Mouse (Mus musculus): ENCODE measurements at regions not wholly inside any gene's neighbourhood (a gene's known extent, or its start where the extent isn't known, plus 50 kb on each side); places are given as distances from the start of the nearest gene placed in this dataset.

DNA sequence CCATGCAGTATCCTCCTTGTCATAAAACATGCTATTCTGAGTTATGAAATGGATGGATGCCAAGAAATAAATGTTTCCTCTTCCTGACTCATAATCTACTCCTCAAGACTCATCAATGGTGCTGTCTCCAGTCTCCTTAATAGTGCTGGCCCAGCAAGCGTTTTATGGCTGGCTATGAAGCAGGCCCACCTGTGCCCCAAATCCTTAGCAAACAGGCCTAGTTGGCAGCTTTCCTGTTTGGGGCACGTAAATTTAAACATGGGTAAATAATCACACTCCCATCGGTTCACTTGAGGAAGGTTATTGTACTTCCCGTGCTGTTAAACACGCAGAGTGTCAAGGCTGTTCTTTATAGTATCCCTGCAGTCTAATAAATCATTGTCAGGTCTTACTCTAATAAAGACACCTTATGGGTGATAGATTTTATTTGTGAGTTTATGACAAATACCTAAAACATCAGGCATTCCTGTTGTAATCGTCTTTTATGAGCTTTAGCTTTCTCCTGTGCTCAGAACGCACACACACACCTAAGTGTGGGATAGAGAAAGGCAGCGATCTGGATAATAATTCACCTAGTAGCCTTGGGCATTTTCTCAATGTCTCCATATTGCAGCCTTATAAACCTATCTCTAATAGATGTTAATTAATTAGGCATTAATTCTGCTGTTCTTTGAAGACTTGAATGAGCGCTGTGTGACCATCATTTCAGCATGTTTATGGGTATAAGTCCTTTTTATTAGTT, 435.6 kb upstream of the Klf6 start:
- no peaks in the 10 kb centered on the region for H3K4me1 ChIP-seq (ENCODE audit: control insufficient read depth, insufficient read depth, low read length)
- H3K9ac ChIP-seq (replicated peaks; ENCODE audit: low read length), result no peak overlapping the region
- WGBS, result 87% methylated on average over 9 of the region's 9 CpGs
- no peaks in the 10 kb centered on the region for H3K9me3 ChIP-seq (replicated peaks; ENCODE audit: control insufficient read depth, low read length)
- H3K27me3 ChIP-seq (ENCODE audit: control insufficient read depth, insufficient read depth, low read length), result no peaks in the 10 kb centered on the region
- H3K27ac ChIP-seq (replicated peaks; ENCODE audit: low read depth, low read length), result no peak overlapping the region
- no peaks in the 10 kb centered on the region for H3K36me3 ChIP-seq (replicated peaks; ENCODE audit: control insufficient read depth, insufficient read depth, low read depth, low read length)
- DNase-seq (ENCODE audit: low spot score), result no peak
- no peak overlapping the region for H3K4me2 ChIP-seq (ENCODE audit: low read depth, low read length)
- no peak overlapping the region for H3K4me3 ChIP-seq (ENCODE audit: low read depth, low read length)
- ATAC-seq (replicated peaks; ENCODE audit: insufficient number of reproducible peaks, low FRiP score, low TSS enrichment, low read depth), result no peak

DNA sequence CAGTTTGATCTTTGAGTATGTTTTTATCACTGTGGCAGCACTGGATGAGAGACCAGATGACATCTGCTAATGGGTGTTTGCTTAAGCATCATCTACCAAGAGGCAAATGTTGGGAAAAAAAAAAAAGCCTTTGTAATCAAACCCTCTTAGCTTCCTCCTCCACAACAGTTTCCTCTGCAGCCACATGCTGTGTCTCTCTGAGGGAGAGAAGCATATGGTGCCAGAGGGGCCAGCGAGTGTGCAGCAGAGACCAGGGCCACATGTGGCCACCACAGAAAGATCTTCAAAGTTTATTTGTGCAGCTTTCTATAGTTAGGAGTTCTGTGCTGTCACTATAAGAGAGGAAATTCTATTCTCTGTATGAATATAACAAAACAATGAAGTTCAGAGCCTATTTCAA, 427.6 kb upstream of the Klf6 start:
- H3K9ac ChIP-seq (replicated peaks; ENCODE audit: low read length), result no peak overlapping the region
- no peaks in the 10 kb centered on the region for H3K36me3 ChIP-seq (replicated peaks; ENCODE audit: control insufficient read depth, insufficient read depth, low read depth, low read length)
- no peak overlapping the region for H3K4me3 ChIP-seq (ENCODE audit: low read depth, low read length)
- H3K9me3 ChIP-seq (replicated peaks; ENCODE audit: control insufficient read depth, low read length), result no peaks in the 10 kb centered on the region
- H3K4me1 ChIP-seq (ENCODE audit: control insufficient read depth, insufficient read depth, low read length), result no peaks in the 10 kb centered on the region
- DNase-seq (ENCODE audit: low spot score), result peak; percentile 18
- WGBS, result 15% methylated on average over 1 of the region's 1 CpGs
- no peak overlapping the region for H3K4me2 ChIP-seq (ENCODE audit: low read depth, low read length)
- no peak for ATAC-seq (replicated peaks; ENCODE audit: insufficient number of reproducible peaks, low FRiP score, low TSS enrichment, low read depth)
- no peak overlapping the region for H3K27ac ChIP-seq (replicated peaks; ENCODE audit: low read depth, low read length)
- no peaks in the 10 kb centered on the region for H3K27me3 ChIP-seq (ENCODE audit: control insufficient read depth, insufficient read depth, low read length)

DNA sequence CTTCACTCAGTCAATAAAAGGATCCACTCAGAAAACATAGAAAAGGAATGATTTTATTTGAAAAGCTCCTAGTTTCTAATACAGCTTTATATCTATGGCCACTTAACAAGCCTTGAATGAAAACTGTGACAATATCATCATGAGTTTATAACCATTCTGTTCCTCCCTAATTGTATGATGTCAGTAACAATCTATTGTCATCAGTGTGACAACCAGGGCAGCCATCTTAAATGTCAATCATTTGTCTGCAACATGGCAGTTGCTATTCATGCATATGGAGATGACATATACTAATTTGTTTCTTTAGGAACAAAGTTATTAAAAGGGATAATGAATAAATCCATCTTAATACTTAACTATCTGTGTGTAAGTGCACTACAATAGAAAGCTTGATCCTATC, 426.2 kb upstream of the Klf6 start:
- no peak for DNase-seq (ENCODE audit: low spot score)
- Histone ChIP-seq H3K36me3 (replicated peaks; ENCODE audit: control insufficient read depth, insufficient read depth, low read depth, low read length) (no peaks in the 10 kb centered on the region), H3K4me3 (ENCODE audit: low read depth, low read length) (no peak overlapping the region), H3K27ac (replicated peaks; ENCODE audit: low read depth, low read length) (no peak overlapping the region), H3K4me1 (ENCODE audit: control insufficient read depth, insufficient read depth, low read length) (no peaks in the 10 kb centered on the region), H3K9ac (replicated peaks; ENCODE audit: low read length) (no peak overlapping the region), H3K4me2 (ENCODE audit: low read depth, low read length) (no peak overlapping the region), H3K9me3 (replicated peaks; ENCODE audit: control insufficient read depth, low read length) (no peaks in the 10 kb centered on the region), H3K27me3 (ENCODE audit: control insufficient read depth, insufficient read depth, low read length) (no peaks in the 10 kb centered on the region)
- no peak for ATAC-seq (replicated peaks; ENCODE audit: insufficient number of reproducible peaks, low FRiP score, low TSS enrichment, low read depth)

DNA sequence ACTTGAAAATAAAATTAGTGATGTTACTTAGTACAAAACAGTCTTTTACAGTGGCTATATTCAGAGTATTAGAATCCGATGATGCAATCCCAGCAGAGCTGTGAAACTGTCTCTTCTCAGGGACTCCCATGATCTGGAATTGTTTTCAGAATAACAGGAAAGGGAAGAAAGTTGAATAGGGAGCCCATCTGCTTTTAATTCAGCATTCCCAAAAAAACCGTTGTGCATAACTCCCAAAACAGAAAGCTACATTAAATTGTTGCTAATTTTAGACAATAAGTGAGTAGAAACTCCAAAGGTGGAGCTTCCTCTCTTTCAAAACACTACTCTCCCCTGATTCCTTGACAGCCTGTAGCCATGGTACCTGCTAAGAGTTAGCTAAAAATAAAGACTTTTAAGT, 425.1 kb upstream of the Klf6 start:
- Histone ChIP-seq H3K4me3 (ENCODE audit: low read depth, low read length) (no peak overlapping the region), H3K27ac (replicated peaks; ENCODE audit: low read depth, low read length) (no peak overlapping the region), H3K4me2 (ENCODE audit: low read depth, low read length) (no peak overlapping the region), H3K9me3 (replicated peaks; ENCODE audit: control insufficient read depth, low read length) (no peaks in the 10 kb centered on the region), H3K27me3 (ENCODE audit: control insufficient read depth, insufficient read depth, low read length) (no peaks in the 10 kb centered on the region), H3K36me3 (replicated peaks; ENCODE audit: control insufficient read depth, insufficient read depth, low read depth, low read length) (no peaks in the 10 kb centered on the region), H3K9ac (replicated peaks; ENCODE audit: low read length) (no peak overlapping the region), H3K4me1 (ENCODE audit: control insufficient read depth, insufficient read depth, low read length) (no peaks in the 10 kb centered on the region)
- ATAC-seq (replicated peaks; ENCODE audit: insufficient number of reproducible peaks, low FRiP score, low TSS enrichment, low read depth) (no peak), DNase-seq (ENCODE audit: low spot score) (peak; percentile 4)
- 46% methylated on average over 2 of the region's 2 CpGs for WGBS

DNA sequence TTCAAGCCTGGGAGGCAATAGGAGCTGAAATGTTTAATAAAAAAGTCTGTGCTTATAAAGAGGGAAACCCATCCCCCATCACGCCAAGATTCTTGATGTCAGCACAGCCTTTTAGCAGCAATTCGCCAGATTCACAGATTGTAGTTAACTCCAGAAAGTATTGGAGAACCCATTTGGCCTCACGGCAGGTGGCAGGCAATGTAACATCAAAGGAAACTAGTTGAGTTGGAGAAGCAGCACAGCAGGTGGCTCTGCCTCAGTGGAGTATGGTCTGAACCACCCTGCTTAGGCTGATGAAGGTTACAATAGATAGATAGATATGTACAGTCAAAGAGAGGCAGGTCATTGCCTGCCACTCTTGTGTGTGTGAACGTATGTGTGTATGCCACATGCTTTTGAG, 420.8 kb upstream of the Klf6 start:
- Histone ChIP-seq H3K4me2 (ENCODE audit: low read depth, low read length) (no peak overlapping the region), H3K27me3 (ENCODE audit: control insufficient read depth, insufficient read depth, low read length) (no peaks in the 10 kb centered on the region), H3K9ac (replicated peaks; ENCODE audit: low read length) (no peak overlapping the region), H3K4me3 (ENCODE audit: low read depth, low read length) (no peak overlapping the region), H3K27ac (replicated peaks; ENCODE audit: low read depth, low read length) (no peak overlapping the region), H3K9me3 (replicated peaks; ENCODE audit: control insufficient read depth, low read length) (no peaks in the 10 kb centered on the region), H3K36me3 (replicated peaks; ENCODE audit: control insufficient read depth, insufficient read depth, low read depth, low read length) (no peaks in the 10 kb centered on the region), H3K4me1 (ENCODE audit: control insufficient read depth, insufficient read depth, low read length) (no peaks in the 10 kb centered on the region)
- ATAC-seq (replicated peaks; ENCODE audit: insufficient number of reproducible peaks, low FRiP score, low TSS enrichment, low read depth), result no peak
- WGBS, result 76% methylated on average over 4 of the region's 4 CpGs
- DNase-seq (ENCODE audit: low spot score), result no peak

DNA sequence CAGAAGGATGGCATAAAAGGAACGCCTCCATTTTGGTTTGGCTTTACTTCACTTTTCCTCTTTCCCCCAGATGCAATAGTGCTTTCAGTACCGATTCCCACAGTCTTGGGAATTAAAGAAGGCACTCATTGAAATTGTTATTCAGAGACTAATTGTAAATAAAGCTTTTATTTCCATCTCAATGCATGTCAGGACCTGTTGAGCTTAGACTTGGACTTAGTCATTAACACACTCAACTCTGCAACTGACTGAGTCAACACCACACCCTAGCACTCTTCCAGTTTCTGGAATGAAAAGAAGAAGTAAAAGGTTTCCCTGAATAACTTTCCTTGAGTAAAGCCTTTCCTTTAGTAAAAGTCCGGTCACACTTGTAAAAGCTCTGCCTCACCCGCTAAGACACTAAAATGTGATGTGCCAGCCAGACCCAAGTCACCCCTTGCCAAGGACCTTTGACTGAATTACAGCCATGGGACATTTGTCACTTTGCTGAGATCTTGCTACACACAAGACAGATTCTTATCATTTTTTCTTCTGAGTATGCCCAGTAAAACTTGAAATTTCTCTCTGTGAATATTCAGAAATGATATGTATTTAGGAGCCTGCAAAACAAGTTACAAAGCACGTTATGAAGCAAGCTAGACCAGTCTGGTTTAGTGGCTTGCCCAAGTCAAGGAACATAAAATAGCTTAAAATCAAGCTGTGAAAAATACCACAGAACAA, 416.4 kb upstream of the Klf6 start:
- 90% methylated on average over 5 of the region's 5 CpGs for WGBS

DNA sequence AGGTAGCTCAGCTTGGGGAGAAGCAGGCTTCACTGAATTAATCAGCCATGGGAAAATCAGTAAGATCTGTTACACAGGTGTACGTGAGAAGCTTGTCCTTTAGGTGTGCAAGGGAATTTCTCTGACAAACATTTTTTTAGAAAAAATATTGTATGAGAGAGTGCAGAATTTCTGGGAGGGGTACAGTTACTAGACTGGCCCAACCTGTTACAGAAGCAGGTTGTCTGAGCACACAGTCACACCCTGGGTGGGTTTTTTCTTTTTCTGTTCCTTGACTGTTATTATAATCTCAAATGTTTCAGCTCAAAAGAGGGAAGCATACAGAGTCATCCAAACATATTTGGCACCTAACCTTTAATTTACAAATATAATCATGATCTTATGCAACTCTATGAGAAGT, 412.7 kb upstream of the Klf6 start:
- Histone ChIP-seq H3K4me1 (ENCODE audit: control insufficient read depth, insufficient read depth, low read length) (no peaks in the 10 kb centered on the region), H3K27me3 (ENCODE audit: control insufficient read depth, insufficient read depth, low read length) (no peaks in the 10 kb centered on the region), H3K27ac (replicated peaks; ENCODE audit: low read depth, low read length) (no peak overlapping the region), H3K4me3 (ENCODE audit: low read depth, low read length) (no peak overlapping the region), H3K36me3 (replicated peaks; ENCODE audit: control insufficient read depth, insufficient read depth, low read depth, low read length) (no peaks in the 10 kb centered on the region), H3K9me3 (replicated peaks; ENCODE audit: control insufficient read depth, low read length) (no peaks in the 10 kb centered on the region), H3K4me2 (ENCODE audit: low read depth, low read length) (no peak overlapping the region), H3K9ac (replicated peaks; ENCODE audit: low read length) (no peak overlapping the region)
- DNase-seq (ENCODE audit: low spot score) (no peak), ATAC-seq (replicated peaks; ENCODE audit: insufficient number of reproducible peaks, low FRiP score, low TSS enrichment, low read depth) (no peak)
- WGBS, result 79% methylated on average over 1 of the region's 1 CpGs

More for the DNA sequence above, 416.4 kb upstream of the Klf6 start:
- no peak overlapping the region for H3K27ac ChIP-seq (replicated peaks; ENCODE audit: low read depth, low read length)
- H3K9ac ChIP-seq (replicated peaks; ENCODE audit: low read length), result no peak overlapping the region
- H3K36me3 ChIP-seq (replicated peaks; ENCODE audit: control insufficient read depth, insufficient read depth, low read depth, low read length), result no peaks in the 10 kb centered on the region
- H3K4me2 ChIP-seq (ENCODE audit: low read depth, low read length), result no peak overlapping the region
- H3K4me3 ChIP-seq (ENCODE audit: low read depth, low read length), result no peak overlapping the region
- DNase-seq (ENCODE audit: low spot score) (no peak), ATAC-seq (replicated peaks; ENCODE audit: insufficient number of reproducible peaks, low FRiP score, low TSS enrichment, low read depth) (no peak)
- no peaks in the 10 kb centered on the region for H3K4me1 ChIP-seq (ENCODE audit: control insufficient read depth, insufficient read depth, low read length)
- no peaks in the 10 kb centered on the region for H3K9me3 ChIP-seq (replicated peaks; ENCODE audit: control insufficient read depth, low read length)
- H3K27me3 ChIP-seq (ENCODE audit: control insufficient read depth, insufficient read depth, low read length), result no peaks in the 10 kb centered on the region

DNA sequence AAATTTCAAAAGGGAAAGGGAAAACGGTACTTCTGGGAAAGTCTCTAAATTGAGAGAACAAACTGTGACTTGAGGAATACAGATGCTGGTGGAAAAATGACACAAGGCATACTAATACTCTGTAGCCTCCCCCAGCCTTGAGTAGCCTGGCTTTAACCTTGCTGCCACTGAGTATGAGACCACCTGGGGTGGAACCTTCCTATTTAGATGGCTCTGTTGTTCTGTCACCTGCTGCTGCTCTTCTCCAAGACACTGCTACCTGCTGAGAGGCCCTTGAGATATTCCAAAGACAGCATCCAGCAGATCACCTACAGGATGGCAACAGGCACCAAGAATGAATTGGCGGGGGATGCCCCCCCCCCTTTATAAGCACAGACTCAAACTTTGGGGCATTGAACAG, 380.5 kb upstream of the Klf6 start:
- Histone ChIP-seq H3K36me3 (replicated peaks; ENCODE audit: control insufficient read depth, insufficient read depth, low read depth, low read length) (no peaks in the 10 kb centered on the region), H3K9me3 (replicated peaks; ENCODE audit: control insufficient read depth, low read length) (no peaks in the 10 kb centered on the region), H3K27me3 (ENCODE audit: control insufficient read depth, insufficient read depth, low read length) (no peaks in the 10 kb centered on the region), H3K9ac (replicated peaks; ENCODE audit: low read length) (no peak overlapping the region), H3K4me2 (ENCODE audit: low read depth, low read length) (no peak overlapping the region), H3K4me3 (ENCODE audit: low read depth, low read length) (no peak overlapping the region), H3K4me1 (ENCODE audit: control insufficient read depth, insufficient read depth, low read length) (no peaks in the 10 kb centered on the region), H3K27ac (replicated peaks; ENCODE audit: low read depth, low read length) (no peak overlapping the region)
- no peak for ATAC-seq (replicated peaks; ENCODE audit: insufficient number of reproducible peaks, low FRiP score, low TSS enrichment, low read depth)
- 68% methylated on average over 2 of the region's 2 CpGs for WGBS
- DNase-seq (ENCODE audit: low spot score), result no peak

Data from embryonic facial prominence, embryonic 11.5 days (tissue).